20 mouse cellular contexts compared by ENCODE assay signal in genomic region chr10:20905831-20906230, GRCm38 (mm10). TPM values are rescaled to one million over a fixed set of nuclear protein-coding genes. Genes with fewer than 3 reads are reported as not detected.
DNase-seq lines count a peak whose midpoint lies in the region; ATAC-seq and TF ChIP-seq lines count a peak whose summit lies in the region.
"Had no signal": no experiment of that assay in that cellular context is flagged by ENCODE, and none has a peak within 500 bp of the region (broad histone marks: within the 10 kb centered on the region; RNA-seq: fewer than 3 reads in every experiment).

No protein-coding gene starts in this region.

- H3K4me3 ChIP-seq in heart, embryonic 13.5 days = no peak overlapping the region
- H3K4me3 ChIP-seq in bone marrow, adult 2 months (replicated peaks; ENCODE audit: control insufficient read depth, low read depth, low read length) = no peak overlapping the region
- no peak overlapping the region for H3K4me3 ChIP-seq in liver, embryonic 15.5 days (replicated peaks)
- H3K4me3 ChIP-seq: embryonic facial prominence, embryonic 13.5 days; hindbrain, embryonic 15.5 days; limb, embryonic 15.5 days; myocyte had no signal

- no peaks in the 10 kb centered on the region for H3K36me3 ChIP-seq in heart, embryonic 13.5 days
- no peaks in the 10 kb centered on the region for H3K36me3 ChIP-seq in liver, embryonic 15.5 days (replicated peaks)
- H3K36me3 ChIP-seq: embryonic facial prominence, embryonic 13.5 days; hindbrain, embryonic 15.5 days; limb, embryonic 15.5 days had no signal

- intact Hi-C loops in heart, postnatal 10 days (cut with DNase I) = no loop called here

- no peak for ATAC-seq in heart, embryonic 13.5 days (ENCODE audit: extremely low read depth, insufficient number of reproducible peaks, low FRiP score, low TSS enrichment)
- peak; percentile 53 for ATAC-seq in erythroid progenitor cell, adult 5-6 weeks (replicated peaks; ENCODE audit: low FRiP score, poor library complexity, severe bottlenecking)
- peak; percentile 84 for ATAC-seq in liver, embryonic 15.5 days (ENCODE audit: insufficient read depth)
- ATAC-seq in monocyte, adult 5-6 weeks (replicated peaks; ENCODE audit: insufficient number of reproducible peaks, low FRiP score, low TSS enrichment, poor library complexity, severe bottlenecking) = no peak
- ATAC-seq: forebrain, postnatal 0 days; intestine, embryonic 16.5 days had no signal

- WGBS in heart, embryonic 13.5 days = 52% methylated on average over 4 of the region's 4 CpGs
- WGBS in bone marrow, adult 2 months = 75% methylated on average over 4 of the region's 4 CpGs
- WGBS in liver, embryonic 15.5 days (ENCODE audit: insufficient replicate concordance) = 26% methylated on average over 4 of the region's 4 CpGs

- TF ChIP-seq POLR2A in bone marrow, adult 2 months (IDR thresholded peaks at IDR 0.05; ENCODE audit: borderline replicate concordance, control insufficient read depth, low read depth, low read length) = no peak

- DNase-seq in heart, postnatal 10 days = no peak
- no peak for DNase-seq in urinary bladder, adult 18-20 months (ENCODE audit: low spot score in 2 of 2)
- DNase-seq: adrenal gland, adult 2 months; B cell, adult 2 months; cerebellum, adult 11 months; cerebellum, postnatal 14 days; forebrain, postnatal 0 days; lung, postnatal 14 days; midbrain, embryonic 14.5 days; thymus, adult 18-20 months had no signal

- no peak overlapping the region for H3K9ac ChIP-seq in heart, embryonic 13.5 days
- H3K9ac ChIP-seq in liver, embryonic 15.5 days = peak overlapping the region; percentile 13; the same call in 1 of the 2 replicates
- H3K9ac ChIP-seq: embryonic facial prominence, embryonic 13.5 days; forebrain, postnatal 0 days; hindbrain, embryonic 15.5 days; limb, embryonic 15.5 days had no signal

- peaks cover 29% of the 10 kb centered on the region for H3K4me1 ChIP-seq in heart, embryonic 13.5 days
- peaks cover 4% of the 10 kb centered on the region; the same call in 1 of the 2 replicates for H3K4me1 ChIP-seq in bone marrow, adult 2 months (ENCODE audit: control insufficient read depth, insufficient read depth, low read length)
- H3K4me1 ChIP-seq in liver, embryonic 15.5 days (replicated peaks) = peaks cover 83% of the 10 kb centered on the region
- H3K4me1 ChIP-seq: limb, embryonic 15.5 days had no signal

- H3K27ac ChIP-seq in heart, embryonic 13.5 days (replicated peaks) = peak overlapping the region; percentile 69
- H3K27ac ChIP-seq in bone marrow, adult 2 months (ENCODE audit: control insufficient read depth, insufficient read depth, low read depth, low read length, poor library complexity) = peak overlapping the region; percentile 71; the same call in 1 of the 2 replicates
- peak overlapping the region; percentile 92 for H3K27ac ChIP-seq in liver, embryonic 15.5 days (replicated peaks)
- H3K27ac ChIP-seq: embryonic facial prominence, embryonic 13.5 days; hindbrain, embryonic 15.5 days; limb, embryonic 15.5 days had no signal

- TF ChIP-seq CTCF in bone marrow, adult 2 months (IDR thresholded peaks at IDR 0.05; ENCODE audit: control insufficient read depth, insufficient read depth, low read length) = no peak

- H3K27me3 ChIP-seq in heart, embryonic 13.5 days (replicated peaks) = no peaks in the 10 kb centered on the region
- H3K27me3 ChIP-seq in liver, embryonic 15.5 days = no peaks in the 10 kb centered on the region
- H3K27me3 ChIP-seq: embryonic facial prominence, embryonic 13.5 days; hindbrain, embryonic 15.5 days; limb, embryonic 15.5 days had no signal

- H3K9me3 ChIP-seq in heart, embryonic 13.5 days = no peaks in the 10 kb centered on the region
- no peaks in the 10 kb centered on the region for H3K9me3 ChIP-seq in liver, embryonic 15.5 days (replicated peaks)
- H3K9me3 ChIP-seq: embryonic facial prominence, embryonic 13.5 days; hindbrain, embryonic 15.5 days; limb, embryonic 15.5 days had no signal

- H3K4me2 ChIP-seq in heart, embryonic 13.5 days = no peak overlapping the region
- peak overlapping the region; percentile 51 for H3K4me2 ChIP-seq in liver, embryonic 15.5 days
- H3K4me2 ChIP-seq: embryonic facial prominence, embryonic 13.5 days; hindbrain, embryonic 15.5 days; limb, embryonic 15.5 days had no signal

RNA-seq across cellular contexts. Expression of gene Ahi1, which starts 46.5 kb away (rescaled TPM):
- polyA plus RNA-seq in heart, embryonic 13.5 days (2015; fragmentation: Nextera tagmentation; extraction: Ambion mirVana) = 3.3 and 3.5 TPM in 2 replicates
- total RNA-seq in heart, postnatal 10 days (2021) = 1 to 10 TPM; 2.6 to 3.0 TPM
- polyA plus RNA-seq in bone marrow, adult 2 months (2011; ENCODE audit: insufficient read depth, insufficient read length, low replicate concordance, missing spikeins) = 4.8 and 6.4 TPM in 2 replicates
- 29.9 and 50.7 TPM in 2 replicates for total RNA-seq in erythroid progenitor cell, adult 5-6 weeks (2015; ENCODE audit: low replicate concordance)
- total RNA-seq in erythroid progenitor cell, adult 5-6 weeks (2017; ENCODE audit: low replicate concordance) = 32.0 and 37.4 TPM in 2 replicates
- 3.7 and 4.1 TPM in 2 replicates for polyA plus RNA-seq in liver, embryonic 15.5 days (2015; fragmentation: Nextera tagmentation; extraction: Ambion mirVana)
- total RNA-seq in monocyte, adult 5-6 weeks (2017) = 2.3 to 7.2 TPM (median 5.8 TPM) in 3 replicates

Comparison
In these comparisons a context has a peak if more than half of its experiments do, and no peak if none do; other contexts are left out.
1. ATAC-seq: peak in erythroid progenitor cell, adult 5-6 weeks (single experiment) and liver, embryonic 15.5 days (single experiment); none in heart, embryonic 13.5 days (single experiment) and monocyte, adult 5-6 weeks (single experiment).
2. Peak in every context shown above with its lines, with median percentiles within 50 percentile points of each other: H3K27ac ChIP-seq.